Mouse (Mus musculus): ENCODE measurements around the gene Scgn. TPM values are rescaled to one million over a fixed set of nuclear protein-coding genes. Genes with fewer than 3 reads are reported as not detected.

Scgn gene
- 1 to 10 TPM; 1.7 to 3.6 TPM for total RNA-seq (2021)
- long read RNA-seq: 0 reads

- peak in 1 of 2 experiments; percentile 14 for DNase-seq (ENCODE audit: low spot score in 2 of 2)
Measured at GRCm38 (mm10) chr13:23990928-23991327, at the start of gene Scgn. Gene Scgn (minus strand): TSS chr13:23991214.

GRCm38 (mm10) chr13:24040221-24040620, 49.2 kb upstream of the Scgn start:
- DNase-seq (ENCODE audit: low spot score in 2 of 2): no peak

- peak in 1 of 2 experiments; percentile 12 for DNase-seq (ENCODE audit: low spot score in 2 of 2)
Measured at GRCm38 (mm10) chr13:24037502-24037901, 46.5 kb upstream of the Scgn start.

GRCm38 (mm10) chr13:24036150-24036549, 45.1 kb upstream of the Scgn start:
- DNase-seq (ENCODE audit: low spot score in 2 of 2): no peak

DNA sequence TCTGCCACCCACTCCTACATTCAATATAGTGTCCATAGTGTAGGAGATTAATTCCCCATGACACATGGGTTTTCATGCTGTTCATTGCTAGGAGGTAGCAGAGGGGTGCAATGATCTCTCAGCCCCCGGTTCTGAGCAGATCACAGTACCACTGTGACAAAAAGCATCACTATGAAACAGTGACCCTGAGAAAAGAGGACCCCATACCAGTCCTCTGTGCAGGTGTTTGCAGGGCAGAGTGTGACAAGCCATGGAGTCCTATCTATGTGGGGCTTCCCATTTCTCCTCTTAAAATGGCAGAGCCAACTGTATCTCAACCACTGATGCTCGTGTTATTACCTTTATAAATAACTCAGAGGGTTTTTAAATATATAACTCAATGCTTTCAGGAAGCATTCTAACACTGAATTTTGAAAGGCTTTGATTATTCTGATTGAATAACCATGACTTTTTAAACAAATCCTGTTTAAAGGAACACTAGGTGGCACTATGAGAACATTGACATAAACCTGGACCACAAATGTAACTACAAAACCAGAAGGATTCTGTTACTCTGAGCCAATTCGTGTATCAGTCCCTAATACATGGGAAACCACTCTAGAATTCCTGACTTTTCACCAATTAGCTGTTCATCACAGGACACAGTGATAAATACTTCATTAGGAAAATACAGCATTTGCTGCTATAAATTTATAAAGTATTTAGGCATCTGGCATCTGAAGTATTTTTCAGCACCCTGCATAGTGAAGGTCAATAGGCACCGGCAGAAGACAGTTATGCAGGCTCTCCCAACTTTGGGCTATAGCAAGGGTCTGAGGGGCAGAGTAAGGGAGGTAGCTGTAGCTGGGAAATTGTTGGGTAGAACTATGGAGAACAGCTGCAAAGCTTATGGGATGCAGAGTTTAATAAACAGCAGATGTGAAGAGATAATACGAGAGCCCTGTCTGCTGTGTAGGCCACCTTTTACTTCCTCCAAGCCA, 36.5 kb upstream of the Scgn start:
- DNase-seq (ENCODE audit: low spot score in 2 of 2): peak in 1 of 2 experiments; percentile 53

DNA sequence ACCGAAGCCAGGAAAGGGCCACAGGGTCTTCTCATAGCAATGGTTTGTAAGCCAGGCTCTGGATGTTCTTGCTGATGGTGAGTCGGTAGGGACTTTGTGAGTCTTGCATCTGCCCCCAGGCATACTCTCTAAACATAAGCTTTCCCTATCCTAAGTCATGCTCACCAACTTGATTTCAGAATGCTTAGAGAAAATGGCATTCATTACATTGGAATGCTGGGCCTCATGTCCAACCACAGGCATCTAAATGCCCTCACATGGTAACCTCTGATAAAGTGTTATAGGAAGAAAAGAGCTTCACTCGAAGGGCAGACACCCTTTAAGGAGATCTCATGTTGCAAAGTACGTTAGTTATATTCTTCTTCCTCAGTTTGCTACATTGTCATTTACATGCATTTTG, 27.5 kb upstream of the Scgn start:
- DNase-seq (ENCODE audit: low spot score in 2 of 2): no peak

DNA sequence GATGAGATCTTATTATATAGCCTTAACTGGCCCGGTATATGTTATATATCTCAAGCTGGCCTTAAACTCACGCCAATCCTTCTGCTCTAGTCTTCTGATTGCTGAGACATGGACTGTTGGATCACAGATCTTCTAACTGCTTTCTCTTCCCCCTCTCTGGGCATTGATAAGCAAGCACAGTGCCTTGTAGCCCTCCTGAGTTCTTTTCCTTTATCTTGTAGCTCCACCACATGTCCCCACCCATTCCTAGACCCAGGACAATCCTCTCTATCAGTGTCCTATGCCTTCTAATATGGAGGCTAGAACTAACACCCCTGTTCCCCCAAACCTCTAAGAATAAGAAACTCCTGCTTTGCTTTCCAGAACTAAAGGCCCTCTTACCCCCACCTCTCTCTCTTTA, 14.5 kb upstream of the Scgn start:
- no peak for DNase-seq (ENCODE audit: low spot score in 2 of 2)

DNA sequence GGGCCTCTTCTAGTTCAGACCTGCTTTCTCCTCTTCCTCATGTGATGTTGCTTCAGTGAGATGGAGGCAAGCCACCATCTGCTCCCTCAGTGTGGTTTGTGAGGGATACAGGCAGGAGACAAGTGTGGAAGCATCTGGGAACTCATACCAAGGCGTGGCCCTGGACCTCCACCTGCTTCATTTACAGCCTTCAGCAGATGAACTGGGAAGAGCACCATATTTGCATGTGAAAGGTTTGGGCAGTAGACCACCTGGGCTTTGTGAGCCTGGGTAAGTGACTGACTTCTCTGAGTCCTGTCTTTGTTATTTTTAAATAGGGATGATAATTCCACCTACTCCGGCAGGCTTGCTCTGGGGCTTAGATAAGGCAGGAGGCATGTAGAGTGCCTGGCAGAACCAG, 10.8 kb upstream of the Scgn start:
- no peak for DNase-seq (ENCODE audit: low spot score in 2 of 2)

- DNase-seq (ENCODE audit: low spot score in 2 of 2): no peak
Measured at GRCm38 (mm10) chr13:24001081-24001480, 10.1 kb upstream of the Scgn start.

- no peak for DNase-seq (ENCODE audit: low spot score in 2 of 2)
Measured at GRCm38 (mm10) chr13:23998826-23999225, 7.8 kb upstream of the Scgn start.

DNA sequence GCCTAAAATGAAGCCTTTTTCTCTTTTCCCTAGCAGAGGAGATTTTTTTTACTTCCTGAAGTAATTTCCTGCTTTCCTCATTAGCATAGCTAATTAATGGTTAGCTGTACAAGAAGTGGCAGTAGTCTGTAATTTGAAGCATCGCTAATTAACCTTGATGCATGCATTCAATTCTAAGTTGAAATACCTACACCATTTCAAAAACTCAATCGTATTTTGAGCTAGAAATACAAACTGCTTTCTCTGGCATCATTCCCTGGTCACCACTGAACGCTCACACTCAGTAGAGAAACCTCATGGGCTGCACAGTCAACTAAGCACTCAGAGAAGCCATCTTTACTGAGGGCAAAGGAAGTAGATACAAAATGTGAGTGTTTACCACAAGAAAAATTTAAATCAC, 3.7 kb upstream of the Scgn start:
- DNase-seq (ENCODE audit: low spot score in 2 of 2): no peak

DNA sequence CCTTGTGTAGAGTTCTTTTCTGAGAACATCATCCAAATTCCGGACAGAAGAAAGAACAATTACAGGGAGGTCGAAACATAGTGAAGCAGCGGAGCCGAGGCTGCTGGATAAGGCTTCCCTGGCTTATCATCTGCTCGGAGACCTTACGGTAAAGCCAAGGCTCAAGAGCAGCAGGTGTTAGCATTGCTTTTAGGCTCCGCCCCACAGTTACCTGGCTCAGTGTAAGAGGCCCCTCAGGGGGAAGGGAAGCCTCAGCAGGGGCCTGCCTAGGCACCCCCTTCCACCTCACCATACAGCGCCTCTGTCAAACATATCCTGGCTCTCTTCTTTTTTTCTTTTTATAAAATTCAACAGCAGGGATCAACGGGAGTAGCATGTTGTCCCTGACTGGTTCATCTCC, 3.0 kb upstream of the Scgn start:
- DNase-seq (ENCODE audit: low spot score in 2 of 2): no peak

DNA sequence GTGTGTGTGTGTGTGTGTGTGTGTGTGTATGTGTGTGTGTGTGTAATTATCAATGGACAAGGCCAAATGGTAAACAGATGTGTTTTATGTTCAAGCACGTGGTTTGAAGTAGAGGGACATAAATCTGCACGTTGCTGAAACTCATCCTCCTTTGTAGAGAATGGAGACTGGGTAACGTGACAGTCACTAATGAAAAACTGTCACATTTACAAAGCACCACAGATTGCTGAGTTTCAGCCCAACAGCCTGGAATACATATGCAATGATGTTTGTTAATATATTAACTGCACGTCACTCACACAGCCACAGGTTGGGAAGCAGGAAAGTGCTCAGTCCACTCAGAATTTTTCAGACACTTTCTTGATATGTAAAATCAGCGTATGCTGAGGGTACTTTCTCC, 563 bp downstream of the Scgn start:
- no peak for DNase-seq (ENCODE audit: low spot score in 2 of 2)

GRCm38 (mm10) chr13:23985130-23985529, 5.9 kb downstream of the Scgn start:
- no peak for DNase-seq (ENCODE audit: low spot score in 2 of 2)

DNA sequence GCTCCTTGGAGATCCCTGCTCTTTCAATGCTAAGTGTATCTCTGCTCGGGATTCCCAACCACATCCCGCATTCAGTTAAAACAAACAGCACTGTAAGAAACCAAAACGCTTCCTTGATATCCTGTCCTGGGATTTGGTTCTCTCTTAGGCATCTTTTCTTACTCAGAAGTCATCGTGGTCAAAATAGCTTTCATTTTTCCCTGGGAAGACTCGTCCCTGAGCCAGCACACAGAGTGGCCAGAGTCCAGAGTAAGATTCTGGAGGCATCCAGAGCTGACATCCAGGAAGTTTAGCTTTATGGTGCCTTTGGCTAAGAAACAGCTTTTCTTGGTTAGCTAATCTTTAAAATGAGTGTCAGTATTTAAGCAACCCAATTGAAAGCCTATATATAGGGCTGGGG, 18.7 kb downstream of the Scgn start:
- DNase-seq (ENCODE audit: low spot score in 2 of 2): no peak

DNA sequence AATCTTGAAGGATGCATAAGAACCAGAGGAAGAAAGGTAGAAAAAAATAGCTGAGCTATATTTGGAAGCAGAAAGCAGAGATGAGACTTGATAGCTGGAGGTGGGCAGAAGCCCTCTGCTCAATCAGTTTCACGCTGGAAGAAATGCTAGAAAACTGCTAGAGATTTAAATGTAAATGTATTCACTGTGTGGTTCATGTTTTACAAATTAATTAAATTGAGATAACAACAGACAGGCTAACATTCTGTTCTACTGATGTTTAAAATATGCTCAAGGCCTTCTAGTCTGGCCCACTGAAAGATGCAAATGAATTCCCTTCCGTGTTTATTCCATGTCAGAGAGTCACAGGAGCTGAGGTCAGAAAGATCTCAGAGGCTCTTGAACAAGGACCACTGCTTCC, 19.1 kb downstream of the Scgn start:
- DNase-seq (ENCODE audit: low spot score in 2 of 2): peak in 1 of 2 experiments; percentile 11

- no peak for DNase-seq (ENCODE audit: low spot score in 2 of 2)
Measured at GRCm38 (mm10) chr13:23964909-23965308, 26.1 kb downstream of the Scgn start.

DNA sequence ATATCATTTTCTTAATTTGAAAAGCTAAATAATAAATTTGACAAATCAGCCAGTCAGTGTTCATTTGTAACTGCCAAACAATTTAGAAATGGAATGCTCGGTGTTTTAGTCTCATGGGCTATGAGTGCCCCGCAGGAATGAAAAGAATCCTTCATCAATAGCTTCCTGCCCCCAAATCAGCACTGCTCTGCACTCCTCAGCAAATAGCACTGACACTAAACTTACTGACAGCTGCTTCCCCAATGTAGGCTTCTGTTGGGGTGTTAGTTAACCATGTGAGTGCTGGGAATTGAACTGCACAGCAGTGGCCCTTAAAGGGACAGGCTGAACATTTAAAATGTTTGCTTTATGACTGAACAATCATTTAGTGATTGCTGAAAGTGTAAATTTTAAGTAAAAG, 31.2 kb downstream of the Scgn start:
- no peak for DNase-seq (ENCODE audit: low spot score in 2 of 2)

GRCm38 (mm10) chr13:23950928-23951327, 40.1 kb downstream of the Scgn start:
- no peak for DNase-seq (ENCODE audit: low spot score in 2 of 2)

GRCm38 (mm10) chr13:23949484-23950246, 41.3 kb downstream of the Scgn start:
- DNase-seq (ENCODE audit: low spot score in 2 of 2): no peak

GRCm38 (mm10) chr13:23946254-23946653, 44.8 kb downstream of the Scgn start:
- DNase-seq (ENCODE audit: low spot score in 2 of 2): no peak

DNA sequence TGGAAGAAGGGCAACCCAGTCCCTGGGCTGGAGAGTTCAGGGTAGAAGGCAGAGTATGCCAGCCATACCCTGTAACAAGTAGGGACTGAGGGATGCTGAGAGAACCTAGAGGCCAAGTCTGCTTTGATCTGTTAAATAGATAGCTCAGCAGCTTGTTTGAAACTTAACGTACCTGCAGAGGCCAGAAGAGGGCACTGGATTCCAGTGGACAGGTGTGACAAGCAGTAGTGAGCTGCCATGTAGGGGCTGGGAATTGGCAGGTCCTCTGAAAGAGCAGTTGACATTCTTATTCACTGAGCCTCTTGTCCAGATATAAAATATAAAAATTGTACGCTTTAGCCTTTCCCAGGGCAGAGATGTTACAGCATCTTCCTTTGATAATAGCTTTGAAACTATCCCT, 48.2 kb downstream of the Scgn start:
- no peak for DNase-seq (ENCODE audit: low spot score in 2 of 2)
